Mouse (Mus musculus) layer of hippocampus, postnatal 14 days (tissue): Measurements from ENCODE around the gene Elk3. TPM values are rescaled to one million over a fixed set of nuclear protein-coding genes. Genes with fewer than 3 reads are reported as not detected.

ENCODE experiments used
- DNase-seq, 2 experiments: peaks; one replicate each; pipeline ENCODE4 v3.0.0; 2021 to 2022; ENCODE audit warnings: low spot score in 2 of 2, mixed read lengths in 1 of 2
- total RNA-seq, 2 experiments: library from RNA; stranded (reverse); gene quantifications; 2 replicates each; pipeline ENCODE4 v1.2.3; 2021

Gene Elk3
- total RNA-seq, 2 experiments from 2014 or later: 8.9 to 9.8 TPM

- DNase-seq: no peak
Observed at GRCm38 (mm10) chr10:93333239-93333638, 22.3 kb upstream of the Elk3 start.

GRCm38 (mm10) chr10:93332261-93332809, 21.4 kb upstream of the Elk3 start:
- no peak for DNase-seq

DNA sequence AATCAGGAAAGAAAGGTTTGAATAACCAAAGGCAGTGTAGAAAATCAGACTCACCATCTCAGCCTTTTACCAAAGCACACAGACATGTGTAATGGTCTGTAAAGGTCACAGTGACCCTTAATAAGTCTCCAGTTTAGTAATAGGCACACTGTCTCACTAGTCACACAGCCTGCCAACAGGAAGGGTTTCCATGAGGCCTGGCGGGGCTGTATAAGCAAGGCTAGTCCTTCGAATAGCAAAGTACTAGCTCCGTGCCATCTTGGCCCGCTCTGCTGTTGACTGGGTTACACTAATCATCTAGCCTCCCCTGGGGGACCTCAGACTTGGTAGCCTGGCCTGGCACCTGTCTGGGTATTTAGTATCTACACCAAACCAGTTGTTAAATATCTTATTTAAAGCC, 20.6 kb upstream of the Elk3 start:
- no peak for DNase-seq

- DNase-seq: no peak
Observed at GRCm38 (mm10) chr10:93328321-93328720, 17.4 kb upstream of the Elk3 start.

DNA sequence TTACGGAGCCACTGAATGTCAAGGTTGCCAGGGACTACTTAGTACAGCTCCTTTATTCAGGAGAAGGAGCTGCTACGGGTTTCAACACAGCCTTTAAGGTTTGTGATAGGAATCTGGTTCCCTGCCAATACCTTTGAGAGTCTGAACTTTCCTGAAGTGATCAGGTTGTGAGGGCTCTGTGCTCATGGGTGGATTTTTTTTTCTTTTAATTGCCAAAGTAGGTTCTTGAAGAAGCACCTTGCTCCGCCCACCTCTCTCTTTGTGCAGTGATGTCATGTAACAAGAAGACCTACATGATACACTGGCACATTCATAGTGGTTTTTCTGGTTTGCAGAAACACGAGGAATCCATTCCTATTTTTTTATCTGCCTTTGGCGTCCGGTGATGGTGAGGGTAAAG, 16.3 kb upstream of the Elk3 start:
- DNase-seq: no peak

DNA sequence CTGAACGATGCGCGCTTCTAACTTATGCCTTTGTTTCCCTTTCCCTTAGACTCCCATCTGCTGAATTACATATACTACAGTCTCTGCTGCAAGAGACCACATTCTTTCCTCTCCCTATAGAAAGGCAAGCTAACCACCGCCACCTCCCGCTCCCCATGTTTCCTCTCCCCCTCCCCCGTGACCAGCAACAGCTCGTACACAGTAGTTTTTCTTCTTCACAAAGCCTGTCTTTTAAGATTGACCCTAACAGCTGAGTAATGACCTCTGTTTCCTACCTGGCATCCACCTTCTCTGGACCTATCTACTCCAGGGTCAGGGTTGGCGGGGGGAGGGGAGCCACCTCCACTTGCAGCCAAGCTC, 15.8 kb upstream of the Elk3 start:
- no peak for DNase-seq

- no peak for DNase-seq
Observed at GRCm38 (mm10) chr10:93325804-93326740, 15.1 kb upstream of the Elk3 start.

DNA sequence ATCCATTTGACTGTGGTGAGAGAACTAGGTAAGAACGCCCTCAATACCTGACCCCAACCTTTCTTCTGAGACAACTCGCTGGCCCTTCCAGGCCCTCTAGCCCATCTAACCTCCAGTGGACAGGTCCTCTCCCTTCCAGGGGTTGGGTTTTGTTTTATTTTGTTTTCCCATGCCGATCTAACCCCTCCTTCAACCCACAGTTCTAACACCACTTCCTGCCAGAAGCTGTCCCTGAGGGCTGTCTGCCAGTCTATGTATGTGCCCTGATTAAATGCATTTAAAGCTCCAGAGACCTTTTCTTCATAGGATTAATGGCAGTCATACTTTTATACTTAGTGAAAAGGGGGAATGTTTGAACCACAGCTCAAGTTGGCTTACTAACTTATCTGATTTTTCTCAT, 14.4 kb upstream of the Elk3 start:
- no peak for DNase-seq

DNA sequence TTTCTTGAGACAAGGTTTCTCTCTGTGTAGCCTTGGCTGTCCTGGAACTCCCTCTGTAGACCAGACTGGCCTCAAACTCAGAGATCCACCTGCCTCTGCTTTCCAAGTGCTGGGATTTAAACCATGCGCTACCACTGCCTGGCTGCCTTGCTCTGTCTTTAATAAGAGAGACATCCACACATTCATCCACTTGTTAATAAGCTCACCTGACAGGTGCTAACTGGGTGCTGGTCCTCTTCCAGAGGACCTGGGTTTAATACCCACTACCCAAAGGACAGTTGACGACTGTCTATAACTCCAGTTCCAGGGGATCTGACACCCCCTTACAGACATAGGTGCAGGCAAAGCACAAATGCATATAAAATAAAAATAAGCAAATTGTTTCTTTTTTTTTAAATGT, 13.5 kb upstream of the Elk3 start:
- DNase-seq: no peak

GRCm38 (mm10) chr10:93323659-93324058, 12.7 kb upstream of the Elk3 start:
- no peak for DNase-seq

DNA sequence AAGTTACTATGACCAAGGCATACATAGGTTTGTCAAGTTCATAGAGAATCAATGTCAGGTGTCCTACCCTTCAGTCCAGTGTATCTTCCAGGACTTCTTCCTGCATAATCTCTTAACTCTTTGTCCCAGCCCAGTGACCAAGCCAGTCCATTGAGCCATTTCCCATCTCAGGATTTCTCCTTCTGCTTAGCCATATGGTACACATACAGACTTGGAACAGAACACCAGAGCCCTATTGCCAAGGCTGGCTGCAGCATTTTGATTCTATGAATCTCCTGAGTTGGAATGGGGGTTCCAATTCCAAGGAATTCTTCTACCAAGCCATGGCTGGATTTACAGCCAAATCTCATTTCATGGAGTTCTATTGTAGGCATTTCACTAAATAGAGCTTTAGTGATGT, 10.8 kb upstream of the Elk3 start:
- DNase-seq: no peak

DNA sequence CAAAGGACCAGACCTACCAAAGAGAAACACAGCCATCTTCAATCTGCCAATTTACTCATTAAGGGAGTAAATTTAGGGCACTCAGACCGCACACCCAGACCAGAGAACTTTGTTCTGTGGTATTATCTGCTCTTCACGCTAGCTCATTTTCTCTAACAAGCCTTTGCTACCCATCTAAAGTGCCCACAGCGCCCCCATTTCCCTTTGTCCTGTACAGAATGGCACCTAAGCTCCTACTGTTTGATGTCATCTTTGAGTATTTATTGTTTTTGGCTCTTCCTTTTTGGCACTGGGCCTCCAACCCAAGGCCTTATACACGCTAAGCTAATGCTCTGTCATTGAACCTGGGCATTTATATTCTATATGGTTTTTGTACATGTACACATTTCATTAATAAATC, 9.2 kb upstream of the Elk3 start:
- DNase-seq: no peak

DNA sequence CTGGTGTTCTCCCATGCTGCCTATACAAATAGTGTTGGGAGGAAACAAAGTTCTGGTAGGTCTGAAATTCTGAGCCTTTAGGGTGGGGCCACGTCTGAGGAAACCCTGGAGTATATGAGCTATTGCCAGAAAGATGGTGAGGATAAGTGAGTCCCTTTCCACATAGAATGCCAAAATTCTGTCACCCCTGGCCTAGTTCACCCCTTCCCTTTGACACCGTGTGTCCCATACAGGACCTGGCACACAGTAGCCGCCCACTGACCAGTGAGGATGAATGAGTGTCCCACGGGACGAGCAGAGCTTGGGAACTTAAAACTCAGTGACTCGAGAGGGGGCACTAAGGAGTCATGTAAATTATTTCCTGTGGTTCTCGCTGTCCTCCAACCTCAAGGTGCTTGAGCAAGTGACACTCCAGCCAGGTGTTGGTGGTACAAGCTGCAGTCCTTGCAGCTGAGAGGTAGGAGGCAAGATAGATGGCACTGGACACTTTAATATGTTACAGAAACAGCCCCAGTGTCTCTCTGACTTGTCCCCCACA, 8.7 kb upstream of the Elk3 start:
- no peak for DNase-seq

DNA sequence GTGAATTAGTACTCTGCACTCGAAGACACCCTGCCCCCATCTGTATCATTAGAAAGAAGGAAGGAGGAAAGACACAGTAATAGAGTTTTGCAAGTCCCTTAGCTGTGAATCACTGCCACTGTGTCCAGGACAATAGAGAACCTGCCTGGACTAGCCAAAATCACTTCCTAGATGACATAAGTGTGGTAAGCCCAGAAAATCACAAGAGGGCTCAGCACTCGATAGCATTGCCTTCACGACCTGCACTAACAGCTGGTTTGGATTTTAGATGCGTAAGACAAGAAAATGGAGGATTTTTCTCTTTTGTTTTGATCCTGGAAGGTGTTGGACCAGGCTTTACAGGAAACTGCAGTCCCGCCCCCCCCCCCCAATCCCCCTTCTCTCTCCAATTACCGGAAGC, 6.0 kb upstream of the Elk3 start:
- DNase-seq: no peak

DNA sequence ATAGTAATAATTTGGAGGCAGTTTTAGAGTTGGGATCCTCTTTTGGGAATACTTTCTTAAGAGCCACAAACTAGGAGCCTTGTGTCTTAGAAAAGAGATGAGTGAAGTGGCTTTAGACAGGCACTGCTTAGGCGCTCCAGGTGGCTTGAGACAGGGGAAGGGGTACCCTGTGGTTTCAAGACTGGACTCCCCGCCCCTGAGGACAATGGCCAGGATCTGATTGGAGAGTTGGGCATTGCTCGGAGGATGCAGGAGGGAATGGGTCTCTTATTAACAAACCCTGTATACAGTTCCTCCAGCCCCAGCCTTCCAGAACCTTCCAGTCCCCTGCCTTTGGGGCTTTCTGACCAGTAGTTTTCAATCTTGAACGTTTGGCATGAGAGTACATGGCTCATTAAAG, 641 bp upstream of the Elk3 start:
- DNase-seq: no peak

DNA sequence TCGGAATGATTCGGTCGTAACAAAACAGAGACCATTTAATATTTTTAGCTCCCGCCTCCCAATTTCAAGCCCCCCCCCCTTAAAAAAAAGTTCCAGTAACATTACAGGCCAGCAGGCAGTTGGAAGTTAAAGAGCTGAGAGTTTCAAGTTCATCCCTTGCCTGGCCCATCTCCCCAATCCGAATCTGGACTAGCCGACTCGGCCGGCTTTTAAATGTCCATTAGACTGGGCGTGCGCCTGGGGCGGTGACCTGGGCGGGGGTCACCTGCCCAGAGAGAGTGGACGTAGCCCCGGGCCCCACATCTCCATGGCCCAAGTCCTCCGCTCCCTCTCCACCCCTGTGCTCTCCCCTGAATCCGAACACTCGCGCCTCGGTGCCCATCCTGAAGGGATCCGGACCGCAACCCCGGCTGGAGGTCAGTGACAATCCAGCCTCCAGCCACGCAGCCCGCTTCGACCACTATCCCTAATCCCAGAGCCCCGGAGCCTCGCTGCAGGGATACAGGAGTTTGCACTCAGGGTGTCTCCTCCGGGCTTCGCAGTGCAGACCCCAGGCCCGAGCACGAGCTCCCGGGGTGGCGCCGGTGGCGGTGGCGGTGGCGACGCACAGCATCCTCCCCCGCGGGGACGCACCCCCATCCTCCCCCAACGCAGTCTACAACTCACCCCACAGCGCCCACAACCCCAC, 857 bp downstream of the Elk3 start:
- no peak for DNase-seq

DNA sequence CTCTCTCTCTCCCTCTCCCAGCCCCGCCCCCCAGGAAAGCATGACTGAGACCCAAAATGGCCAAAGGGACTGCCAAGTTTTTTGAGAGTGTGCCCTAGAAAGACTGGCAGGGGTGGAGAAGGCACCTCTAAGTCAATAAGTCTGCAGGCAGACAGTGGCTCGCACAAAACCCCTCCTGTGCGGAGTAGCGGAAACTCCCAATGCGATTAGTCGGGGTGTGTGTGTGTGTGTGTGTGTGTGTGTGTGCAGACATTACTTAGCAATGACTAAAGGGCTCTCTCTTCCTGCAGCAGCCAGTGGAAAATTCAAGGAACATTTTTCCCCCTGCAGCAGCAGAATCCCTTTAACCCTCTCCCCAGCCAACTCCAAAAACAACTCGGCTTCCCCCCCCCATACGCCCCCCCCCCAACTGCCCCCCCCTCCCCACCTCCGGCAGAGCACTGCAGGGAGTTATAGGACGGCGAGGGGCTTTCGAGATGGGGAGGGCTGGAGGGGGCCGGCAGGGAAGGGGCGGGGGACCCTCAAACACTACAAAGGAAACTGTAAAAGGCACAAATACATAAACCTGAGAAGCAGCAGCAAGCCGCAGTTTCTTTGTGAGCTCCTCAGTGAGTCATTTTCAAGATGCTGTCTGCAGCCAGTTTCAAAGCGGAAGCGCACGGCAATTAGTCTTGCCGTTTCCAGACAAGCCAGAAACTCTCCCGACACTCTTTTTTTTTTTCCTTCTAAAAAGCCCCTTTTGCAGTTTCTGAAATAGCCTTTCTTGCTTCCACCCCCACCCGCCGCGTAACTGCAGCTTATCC, 1.6 kb downstream of the Elk3 start:
- peak in 1 of 2 experiments; percentile 25 for DNase-seq

- DNase-seq: no peak
Observed at GRCm38 (mm10) chr10:93306367-93306766, 4.6 kb downstream of the Elk3 start.

DNA sequence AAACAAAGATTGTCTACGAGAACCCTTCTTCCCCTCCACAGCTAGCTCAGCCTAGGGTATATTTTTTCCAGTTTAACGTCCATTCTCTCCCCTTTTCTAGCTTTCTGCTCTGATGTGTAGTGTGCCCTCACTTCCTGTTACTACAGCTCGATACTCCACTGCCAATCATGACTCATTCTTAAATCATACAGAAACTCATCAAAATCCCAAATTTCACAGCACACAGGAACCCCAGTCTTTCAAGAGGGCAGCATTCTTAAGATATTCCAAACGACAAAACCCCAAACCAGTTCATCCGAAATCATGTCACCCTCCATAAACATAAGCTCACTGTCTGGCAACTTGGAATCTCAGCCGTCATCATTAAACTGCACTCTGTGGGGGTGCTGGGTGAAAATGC, 5.0 kb downstream of the Elk3 start:
- DNase-seq: no peak

- DNase-seq: no peak
Observed at GRCm38 (mm10) chr10:93303231-93303630, 7.7 kb downstream of the Elk3 start.

DNA sequence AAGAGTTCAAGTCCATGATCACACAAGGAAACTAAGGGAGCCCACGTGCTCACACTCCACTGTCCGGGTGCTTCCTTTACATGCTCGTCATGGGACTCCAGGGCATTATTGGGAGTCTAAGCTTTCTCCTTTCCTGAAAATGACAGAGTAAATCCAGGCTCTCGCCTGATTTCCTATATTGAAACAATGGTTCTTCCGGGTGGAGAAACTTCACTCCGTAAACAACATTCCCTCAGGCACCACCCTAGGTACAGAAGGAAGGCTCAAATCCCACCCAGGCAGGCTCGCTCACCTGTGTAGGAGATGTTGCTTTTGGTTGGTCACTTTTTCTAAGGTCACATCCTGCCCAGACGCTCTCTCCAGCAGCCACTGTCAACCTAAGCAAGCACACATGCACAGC, 9.1 kb downstream of the Elk3 start:
- DNase-seq: no peak
